Mouse (Mus musculus): Measurements from ENCODE around the gene Tox3.

The Tox3 gene

DNA sequence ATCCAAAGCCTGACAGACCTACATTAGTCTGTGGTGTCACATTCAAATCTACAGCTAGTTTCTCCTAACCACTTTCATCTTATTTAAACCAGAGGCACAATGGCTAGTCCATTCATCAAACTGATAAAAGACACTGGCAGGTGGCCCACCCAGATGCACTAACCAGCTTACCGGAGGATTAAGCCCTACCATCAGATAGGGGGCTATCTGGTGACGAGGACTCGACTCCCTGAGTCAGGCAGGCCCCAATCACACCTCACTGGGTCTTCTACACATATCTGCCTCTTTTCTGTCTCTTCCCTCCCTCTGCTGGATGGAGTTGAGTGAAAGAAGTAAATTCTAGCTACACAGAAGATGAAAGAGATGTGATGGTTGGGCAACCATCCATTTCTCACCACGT is 24.3 kb downstream of the Tox3 start:
- DNase-seq = no peak

DNA sequence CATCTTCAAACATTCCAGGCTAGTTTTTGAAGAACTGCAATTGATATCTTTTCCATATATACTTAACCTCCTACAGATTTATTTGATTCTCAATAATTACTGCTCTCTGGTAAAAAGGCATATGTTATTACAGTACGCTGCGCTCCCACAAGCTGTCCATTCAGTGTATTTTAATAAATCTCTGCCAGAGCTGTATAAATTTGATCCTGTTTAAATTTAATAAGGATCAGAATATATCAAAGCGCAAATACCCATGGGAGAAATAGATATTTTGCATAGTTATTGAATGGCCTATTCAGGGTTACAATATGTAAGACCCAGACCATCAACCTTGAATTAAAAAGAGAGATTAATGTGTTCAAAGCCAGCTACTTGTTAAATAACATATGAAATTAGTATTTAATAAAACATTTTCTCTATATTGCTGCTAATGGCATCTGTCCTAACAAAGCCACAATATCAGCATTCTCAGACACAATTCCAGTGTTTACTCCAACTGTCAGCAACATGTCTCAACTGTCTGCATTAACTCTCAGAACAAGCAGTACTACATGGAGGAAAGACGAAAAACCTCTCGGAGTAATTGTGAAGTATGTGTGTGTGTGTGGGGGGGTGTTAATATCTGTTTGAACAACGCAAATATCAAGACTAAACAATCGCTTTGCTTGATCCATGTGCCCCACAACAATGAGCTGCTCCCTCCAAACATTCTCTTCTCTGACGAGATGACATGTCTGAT is 25.3 kb downstream of the Tox3 start:
- DNase-seq = no peak

DNA sequence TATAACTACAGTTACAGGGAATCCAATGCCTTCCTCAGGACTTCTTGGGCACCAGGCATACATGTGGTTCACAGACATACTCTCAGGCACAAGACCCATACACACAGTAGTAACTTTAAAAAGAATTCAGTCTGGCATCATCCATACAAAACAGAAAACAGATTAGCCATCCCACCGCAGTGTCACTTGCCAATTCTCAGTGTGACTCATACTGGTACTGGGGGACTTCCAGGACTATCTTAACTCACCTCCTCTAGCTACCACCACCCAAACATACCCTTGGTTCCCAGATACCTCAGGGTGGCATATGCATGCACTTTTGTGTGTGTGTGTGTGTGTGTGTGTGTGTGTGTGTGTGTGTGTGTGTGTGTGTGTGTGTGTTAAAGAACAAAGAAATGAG is 26.9 kb downstream of the Tox3 start:
- DNase-seq = no peak

DNA sequence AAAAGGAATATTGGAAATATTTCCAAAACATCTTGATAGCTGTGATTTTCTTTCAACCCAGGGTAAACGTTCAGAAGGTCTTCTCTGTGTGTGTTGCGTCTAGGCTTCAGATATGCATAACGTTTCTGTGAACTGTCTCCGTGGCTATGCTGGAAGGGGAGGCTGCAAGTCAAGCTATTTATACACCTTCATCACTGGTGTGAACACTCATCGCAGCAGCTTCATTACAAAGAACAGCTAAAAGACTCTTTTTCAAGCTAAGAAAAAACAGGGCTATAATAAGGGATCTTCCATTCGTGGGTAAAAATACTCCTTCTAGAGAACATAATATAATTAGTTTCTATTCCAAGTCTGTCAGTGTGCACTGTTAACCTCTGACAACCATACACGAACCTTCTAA is 33.8 kb downstream of the Tox3 start:
- DNase-seq = no peak

DNA sequence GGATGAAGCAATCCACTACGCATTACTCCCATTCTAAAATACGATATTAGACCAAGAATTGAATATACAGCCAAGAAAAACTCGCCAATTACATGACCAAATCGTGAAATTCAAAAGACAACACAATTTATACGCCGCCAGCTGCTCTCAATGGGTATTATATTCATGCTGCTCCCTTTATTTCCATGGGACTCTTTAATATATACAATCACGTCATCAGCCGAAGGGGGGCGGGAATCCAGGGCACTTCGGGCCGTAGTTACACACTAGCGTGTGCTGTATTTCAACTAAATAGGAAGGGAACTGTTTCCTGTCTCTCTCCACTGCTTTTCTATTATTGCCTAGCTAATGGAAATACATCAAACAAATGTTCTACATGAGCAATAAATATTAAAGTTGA is 45.2 kb downstream of the Tox3 start:
- no peak for DNase-seq

DNA sequence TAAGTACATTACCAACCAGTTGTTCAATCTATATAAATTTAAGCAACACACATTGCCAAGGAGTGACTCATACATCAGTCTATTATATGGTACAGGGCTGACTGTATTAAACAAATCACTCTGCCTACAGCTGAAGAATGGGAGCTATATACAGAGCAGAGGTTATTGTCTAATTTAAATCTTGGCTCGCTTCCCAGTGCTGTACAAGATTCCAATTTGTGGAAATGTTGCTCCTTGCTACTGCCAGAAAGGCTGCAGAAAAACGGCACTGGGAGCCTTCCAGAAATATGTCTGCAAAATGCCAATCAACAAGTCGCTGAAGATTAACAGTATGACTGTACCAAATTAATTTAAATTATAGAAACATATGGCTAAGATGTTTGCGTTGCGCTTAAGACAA is 45.9 kb downstream of the Tox3 start:
- DNase-seq = no peak

DNA sequence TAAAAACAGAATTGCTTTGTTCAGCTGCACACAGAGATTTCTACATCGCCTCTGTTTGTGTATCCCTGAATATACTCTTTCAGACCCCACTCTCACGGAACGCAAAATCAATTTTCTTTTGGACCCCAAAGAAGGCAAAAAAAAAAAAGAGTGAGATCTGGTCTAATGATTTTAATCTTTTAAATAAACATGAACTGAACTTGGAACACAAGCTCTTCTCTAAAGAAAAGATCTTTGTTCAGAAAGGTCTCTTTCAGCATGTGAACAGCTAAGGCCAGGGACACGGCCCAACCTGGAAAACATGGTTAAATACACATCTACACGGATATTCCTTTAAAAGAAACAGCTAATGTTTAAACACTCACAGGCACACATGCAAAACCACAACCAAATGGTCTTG is 46.6 kb downstream of the Tox3 start:
- DNase-seq = no peak

DNA sequence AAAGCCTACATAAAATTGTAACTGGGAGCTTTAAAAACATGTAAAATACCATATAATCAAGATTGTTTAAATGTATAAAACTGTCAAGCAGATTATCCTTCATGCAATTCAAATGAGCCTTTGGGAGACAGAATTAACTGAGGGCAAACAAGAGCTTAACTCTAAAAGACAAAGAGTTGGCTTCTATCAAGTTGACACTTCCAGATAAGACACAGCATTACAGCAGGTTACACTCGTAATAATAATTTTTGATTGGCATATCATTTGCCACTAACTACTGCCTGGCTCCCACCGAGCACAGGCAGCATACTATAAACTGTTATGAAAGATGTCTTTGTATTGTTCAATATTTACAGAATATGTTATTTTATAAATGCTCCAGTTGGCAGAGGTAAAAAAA is 47.2 kb downstream of the Tox3 start:
- no peak for DNase-seq

DNA sequence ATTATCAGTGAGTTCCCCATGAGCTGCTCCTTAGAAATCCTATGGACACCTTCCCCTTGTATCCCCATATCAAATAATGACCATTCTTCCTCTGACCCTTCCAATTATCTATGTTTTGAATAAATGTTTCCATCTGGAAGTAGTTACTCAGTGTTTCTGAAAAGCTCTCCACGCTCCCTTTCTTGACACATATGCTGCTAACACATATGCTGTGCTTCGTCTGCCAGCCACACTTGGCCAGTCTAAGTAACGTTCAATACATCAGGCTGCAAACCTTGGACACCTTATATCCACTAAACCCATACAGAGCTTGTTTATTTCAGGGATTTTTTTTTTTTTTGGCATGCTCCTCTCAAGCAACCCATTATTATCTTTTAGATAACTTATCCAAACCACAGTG is 54.1 kb downstream of the Tox3 start:
- DNase-seq = no peak

DNA sequence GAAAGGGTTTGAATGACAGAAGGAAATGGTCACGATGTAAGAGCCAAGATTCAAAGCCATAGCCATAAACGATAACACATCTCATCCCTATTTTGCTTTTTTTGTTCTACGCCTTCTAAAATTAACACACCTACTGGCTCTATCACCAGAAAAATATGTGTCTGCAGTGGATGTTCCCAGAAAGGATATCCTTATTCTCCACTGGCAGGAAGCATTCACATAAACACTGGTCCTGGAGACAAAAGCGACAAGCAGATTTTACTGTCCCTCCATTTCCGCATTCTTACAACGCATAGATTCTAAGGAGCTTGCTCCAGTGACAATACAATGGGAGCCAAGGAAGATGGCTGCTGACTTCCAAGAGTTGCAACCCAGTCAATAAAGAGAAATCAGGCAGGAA is 57.3 kb downstream of the Tox3 start:
- DNase-seq = no peak

DNA sequence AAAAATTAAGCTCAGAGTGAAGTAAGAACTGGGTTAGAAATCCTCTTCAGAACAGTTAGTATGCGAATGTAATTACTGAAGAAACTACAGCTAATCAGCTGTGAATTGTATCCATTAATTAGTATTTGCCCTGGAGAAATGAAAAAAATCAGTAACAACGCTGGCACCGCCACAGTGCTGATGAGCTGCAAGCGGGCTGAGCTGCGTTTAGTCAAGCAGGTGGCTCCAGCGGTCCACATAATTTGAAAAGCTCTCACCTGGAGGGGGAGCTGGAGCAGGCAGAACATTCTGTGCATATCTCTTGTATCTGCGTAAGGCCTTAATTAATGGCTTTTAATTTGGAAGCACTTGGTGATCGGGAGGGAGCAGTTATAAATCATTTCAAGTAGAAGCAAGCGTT is 71.4 kb downstream of the Tox3 start:
- DNase-seq = no peak

DNA sequence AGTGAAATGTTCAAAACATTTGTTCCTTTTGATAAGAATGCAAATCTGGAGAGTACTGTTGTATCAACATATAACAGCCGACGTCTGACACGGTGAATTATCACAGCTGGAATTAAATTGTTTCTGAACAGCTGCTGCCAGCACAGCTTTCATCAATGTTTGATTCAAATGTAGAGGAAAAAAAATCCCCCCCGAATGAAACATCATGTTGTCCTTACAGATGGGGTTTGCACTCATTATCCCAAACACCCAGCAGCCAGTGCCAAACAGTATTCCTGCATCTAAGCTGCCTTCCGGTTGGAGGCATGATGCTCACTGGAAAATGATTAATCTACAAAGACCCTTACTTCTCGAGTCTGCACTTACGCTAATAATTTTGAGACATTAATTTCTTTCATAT is 75.0 kb downstream of the Tox3 start:
- DNase-seq = no peak

DNA sequence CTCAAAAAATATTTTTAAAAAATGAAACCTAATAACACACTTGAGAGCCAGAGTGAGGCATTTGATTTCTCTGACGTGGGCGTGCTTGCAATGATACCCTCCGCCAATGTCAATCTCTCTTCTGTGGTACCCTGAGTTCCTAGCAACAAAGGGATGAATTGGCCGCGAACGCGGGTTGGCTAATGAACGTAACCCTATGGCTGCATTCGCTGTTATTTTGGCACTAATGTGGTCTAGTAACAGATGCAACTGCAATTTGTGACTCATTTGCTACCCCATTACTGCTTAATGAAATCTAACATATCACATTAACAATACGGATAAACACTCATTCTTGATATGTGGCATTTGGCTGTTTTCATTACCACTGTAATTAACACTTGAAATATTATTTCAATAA is 76.2 kb downstream of the Tox3 start:
- DNase-seq = no peak

DNA sequence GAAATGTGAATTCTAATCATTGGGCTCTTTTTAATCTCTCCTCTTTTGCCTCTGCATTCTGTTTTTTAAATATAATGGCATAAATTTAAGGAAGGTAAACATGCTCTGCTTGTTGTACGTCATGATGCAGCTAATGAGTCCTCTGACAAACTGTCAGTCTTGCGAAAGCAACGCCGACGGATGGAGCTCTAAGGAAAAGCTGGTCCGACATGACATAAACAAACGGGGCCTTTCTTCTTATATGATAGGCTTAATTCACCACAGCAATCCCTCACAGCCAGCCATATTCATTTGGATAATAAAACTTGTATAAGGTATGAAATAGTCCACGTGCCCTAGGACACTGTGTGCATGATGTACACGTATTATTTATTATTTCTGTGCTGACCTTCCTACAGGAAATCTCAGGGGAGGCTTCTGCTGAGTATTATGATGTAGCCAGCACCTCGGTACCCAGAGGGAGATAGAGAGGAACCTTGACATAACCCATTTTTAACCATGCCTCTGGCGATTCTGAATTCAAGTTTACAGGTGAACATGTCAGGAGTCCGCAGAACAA is 80.4 kb downstream of the Tox3 start:
- no peak for DNase-seq

DNA sequence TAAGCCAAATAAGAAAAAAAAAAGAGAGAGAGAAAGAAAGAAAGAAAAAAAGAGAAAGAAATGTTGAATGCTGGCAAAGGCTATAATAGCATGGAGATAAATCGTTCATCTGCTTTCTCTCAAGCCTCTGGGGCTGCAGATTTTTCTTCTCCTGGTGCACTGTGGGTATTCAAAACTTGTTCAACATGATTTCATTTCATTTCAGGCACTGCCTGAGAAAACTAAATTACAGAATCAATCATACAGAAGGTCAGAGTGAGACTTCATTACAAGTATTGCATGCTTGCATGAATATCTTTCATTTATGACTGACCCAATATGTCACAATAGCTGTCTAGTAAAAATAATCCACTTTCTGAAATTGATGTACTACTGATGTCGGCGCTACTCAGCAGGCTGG is 81.2 kb downstream of the Tox3 start:
- DNase-seq = no peak

DNA sequence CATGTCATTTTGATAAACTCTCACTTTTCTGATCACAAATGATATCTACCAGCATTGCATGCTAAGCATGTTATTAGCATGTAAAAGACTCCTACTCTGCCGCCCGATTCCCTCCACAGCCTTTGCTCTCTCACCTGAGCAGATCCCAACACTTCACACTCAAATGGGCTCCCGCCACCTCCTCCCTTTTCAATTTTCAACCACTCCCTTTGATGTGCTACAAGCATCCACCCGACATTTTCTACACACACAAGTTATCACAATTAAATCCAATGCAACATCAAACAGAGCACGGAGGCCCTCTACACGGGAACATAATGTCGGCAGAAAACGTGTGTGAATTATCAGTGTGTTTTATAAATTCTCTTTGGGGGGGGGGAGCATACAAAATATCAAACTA is 81.9 kb downstream of the Tox3 start:
- no peak for DNase-seq

DNA sequence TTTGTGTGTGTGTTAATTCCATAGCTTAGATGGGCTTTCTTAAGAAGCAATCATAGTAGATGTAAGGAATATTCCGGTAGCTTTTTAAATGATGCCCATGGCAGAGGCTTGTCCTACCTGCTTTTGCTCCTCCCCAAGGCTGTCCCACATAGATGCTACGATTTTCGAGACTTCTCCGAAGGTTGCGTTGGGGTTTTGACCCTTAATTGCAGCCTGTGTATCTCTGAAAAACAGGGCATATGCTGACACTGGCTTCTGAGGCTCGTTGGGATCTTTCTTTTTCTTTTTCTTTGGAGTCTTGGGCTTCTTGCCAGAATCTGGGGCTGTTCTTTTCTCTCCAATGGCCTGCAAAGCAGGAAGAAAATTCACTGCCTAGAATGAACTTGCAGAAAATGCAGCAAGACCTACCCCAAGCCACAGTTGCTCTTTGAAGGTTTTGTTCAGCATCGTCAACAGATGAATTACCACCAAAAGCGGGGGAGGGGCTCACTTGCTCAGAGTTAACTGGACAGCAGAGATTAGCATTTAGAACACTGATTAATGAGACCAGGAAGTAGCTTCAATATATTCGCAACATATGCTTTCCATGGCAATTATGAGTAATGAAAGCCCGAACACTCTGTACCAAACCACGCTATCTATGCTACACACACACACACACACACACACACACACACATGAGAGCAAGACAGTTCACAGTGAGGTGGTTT is 93.8 kb downstream of the Tox3 start:
- DNase-seq = no peak

DNA sequence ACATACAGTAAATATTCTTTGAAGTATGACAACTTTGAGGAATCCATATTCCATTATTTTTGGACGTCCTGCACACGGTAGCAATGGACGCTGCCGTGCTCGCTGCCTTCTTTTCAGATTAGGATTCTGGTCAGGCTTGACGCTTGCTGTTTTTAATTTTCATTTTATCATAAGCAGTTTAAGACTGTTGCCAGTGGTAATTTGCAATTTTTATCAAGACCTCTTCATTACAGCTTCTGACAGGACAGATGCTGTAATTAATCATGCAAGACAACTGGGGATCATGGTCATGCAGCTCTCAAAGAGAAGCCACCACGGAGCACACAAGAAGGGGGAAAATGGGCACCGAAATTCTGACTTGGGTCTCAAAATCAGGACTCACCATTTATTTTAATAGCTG is 101.8 kb downstream of the Tox3 start:
- no peak for DNase-seq

DNA sequence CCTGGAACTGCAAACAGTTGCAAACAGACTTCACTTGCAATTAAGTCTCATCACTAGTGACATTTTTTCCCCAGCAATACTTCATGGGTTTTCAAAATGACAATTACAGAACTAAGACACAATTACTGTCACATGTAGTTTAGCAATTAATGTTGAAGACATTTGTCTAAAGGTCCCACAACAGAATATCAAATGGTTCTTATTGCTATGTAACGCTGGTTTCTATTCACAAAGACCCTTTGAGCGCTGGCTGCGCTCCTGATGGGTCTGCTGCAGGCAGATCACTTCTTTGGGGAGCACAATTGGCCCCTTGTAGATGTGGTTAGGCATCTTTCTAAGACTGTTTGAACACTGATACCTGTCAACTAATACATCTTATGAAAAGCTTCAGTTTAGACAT is 102.3 kb downstream of the Tox3 start:
- no peak for DNase-seq

DNA sequence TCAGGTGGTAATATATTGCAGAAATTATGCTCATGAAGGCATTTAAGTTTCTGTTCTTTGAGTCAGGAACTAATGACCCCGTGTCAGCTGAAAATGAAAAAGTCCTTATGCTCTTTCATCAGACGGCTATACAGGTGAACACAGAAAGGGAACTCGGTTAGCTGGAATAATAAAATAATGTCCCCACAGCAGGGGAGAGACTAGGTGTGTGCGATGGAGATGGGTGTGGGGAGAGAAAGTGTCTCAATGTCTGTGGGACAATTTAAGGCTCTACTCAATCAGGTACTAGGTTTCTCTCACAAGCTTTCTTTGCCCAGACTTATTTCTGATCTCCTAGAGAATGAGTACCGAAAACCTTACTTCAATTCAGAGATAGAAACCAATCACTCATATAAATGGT is 103.0 kb downstream of the Tox3 start:
- DNase-seq = no peak

DNA sequence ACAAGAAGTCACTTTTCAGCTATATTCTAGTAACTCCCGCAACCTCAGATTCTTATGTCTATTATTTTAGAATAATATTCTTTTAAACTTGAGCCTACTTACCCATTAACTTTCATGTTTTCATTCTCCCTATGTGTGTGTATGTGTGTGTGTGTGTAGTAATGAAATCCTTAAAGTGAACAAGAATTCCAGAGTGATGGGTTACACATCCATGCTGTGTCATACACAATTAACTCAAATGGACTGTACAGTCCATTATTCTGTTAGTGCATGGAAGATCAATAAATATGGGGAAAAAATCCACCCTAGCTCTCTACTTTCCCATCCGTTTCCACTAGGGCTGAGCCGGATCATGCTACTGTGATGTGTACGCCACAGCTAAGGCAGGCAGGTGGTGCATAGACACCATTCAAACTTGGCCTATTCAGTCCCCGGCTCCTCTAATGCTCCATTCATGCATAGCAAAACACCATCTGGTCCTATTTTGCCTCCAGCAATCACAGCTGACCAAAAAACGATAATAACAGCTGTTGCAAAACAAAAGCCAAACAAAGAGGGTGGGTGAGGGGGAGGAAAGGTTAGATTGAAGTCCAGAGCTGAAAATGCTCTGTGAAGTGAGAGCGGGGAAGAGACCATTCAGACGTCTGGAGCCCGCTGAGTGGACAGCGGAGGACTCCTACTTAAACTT is 103.5 kb downstream of the Tox3 start:
- DNase-seq = no peak

DNA sequence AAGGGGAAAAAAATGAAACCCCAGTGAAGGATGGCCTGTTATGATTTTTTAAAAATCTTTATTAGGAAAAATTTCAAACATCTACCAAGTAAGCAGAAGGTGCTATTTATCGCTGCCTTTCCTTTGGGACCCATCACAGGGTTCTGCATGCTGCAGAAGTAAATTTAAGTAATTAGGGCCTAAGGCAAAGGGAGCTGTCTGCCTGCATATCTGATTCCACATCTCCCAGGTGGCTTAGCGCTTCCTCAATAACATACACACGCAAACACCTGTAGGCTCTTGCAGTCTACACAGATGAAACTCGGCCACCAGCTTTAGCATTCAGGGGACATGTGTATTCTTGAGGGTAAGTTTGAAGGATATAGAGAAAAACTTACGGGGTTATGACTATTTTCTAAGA is 104.2 kb downstream of the Tox3 start:
- DNase-seq = no peak

DNA sequence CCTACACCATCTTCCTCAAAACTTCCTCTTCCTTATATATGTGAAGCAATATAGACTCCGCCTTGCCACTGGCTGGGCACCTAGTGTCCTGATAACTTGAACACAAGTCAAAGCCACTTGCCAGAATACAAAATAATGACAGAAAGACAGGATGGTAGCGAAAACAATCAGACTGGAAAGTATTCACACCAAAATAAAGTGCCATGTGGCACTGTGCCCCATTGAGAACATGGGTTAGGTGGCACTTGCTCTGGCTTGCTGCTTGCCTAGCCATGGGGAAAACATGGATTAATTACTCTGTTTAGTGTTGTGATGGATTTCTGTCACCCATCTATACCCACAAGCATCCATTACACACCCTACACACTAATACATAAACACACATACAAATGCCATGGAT is 105.8 kb downstream of the Tox3 start:
- no peak for DNase-seq

DNA sequence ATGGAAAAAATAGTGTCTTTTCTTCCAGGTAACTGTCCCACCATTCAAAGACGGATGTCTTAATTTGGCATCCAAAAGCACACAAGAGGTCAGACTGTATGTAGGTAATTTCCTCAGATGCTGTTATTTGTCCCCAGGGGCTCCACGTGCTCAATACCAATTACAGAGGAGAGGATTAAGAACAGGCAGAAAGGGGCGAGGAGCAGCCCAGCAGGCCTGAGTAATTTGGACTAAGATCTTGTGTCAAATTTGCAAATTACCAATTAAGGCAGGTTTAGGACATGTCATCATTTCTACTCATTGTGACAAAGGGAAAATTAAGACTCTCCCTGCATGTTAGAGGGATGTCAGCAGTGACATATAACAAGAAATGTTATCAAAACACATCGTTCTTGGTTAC is 106.7 kb downstream of the Tox3 start:
- no peak for DNase-seq
